Mouse (Mus musculus): ENCODE results near the gene Tmem266.

GRCm38 (mm10) chr9:55432306-55433289, 105.9 kb downstream of the Tmem266 start:
- TF ChIP-seq POLR2A (IDR thresholded peaks at IDR 0.05; ENCODE audit: borderline replicate concordance, low read depth, low read length) (no peak), CTCF (IDR thresholded peaks at IDR 0.05; ENCODE audit: low read depth, low read length) (no peak)

Measured in bone marrow macrophage, adult 2 months (primary cell).